Mouse (Mus musculus): ENCODE measurements around the gene Dusp27. TPM values are rescaled to one million over a fixed set of nuclear protein-coding genes. Genes with fewer than 3 reads are reported as not detected.

Dusp27 gene
- total and polyA plus RNA-seq, 2 experiments from 2014 or later, result 0.48 to 1.00 TPM

DNA sequence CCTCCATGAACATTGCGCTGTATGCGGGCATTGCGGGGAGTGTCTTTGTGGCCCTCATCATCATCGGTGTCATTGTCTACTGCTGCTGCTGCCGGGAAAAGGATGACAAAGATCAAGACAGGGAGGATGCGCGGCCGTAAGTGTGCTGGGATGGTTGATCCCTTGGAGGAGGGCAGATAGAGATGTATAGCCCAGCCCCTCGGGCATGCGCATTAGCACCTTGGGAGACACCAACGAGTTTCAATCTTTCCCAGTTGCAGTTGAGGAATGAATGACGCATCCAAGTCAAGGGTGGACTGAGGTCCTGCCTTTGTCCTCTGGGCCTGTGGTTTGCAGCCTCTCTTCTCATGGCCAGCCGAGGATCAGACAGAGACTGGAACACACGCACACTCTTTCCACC lies 36.9 kb upstream of the Dusp27 start:
- ATAC-seq, result no peak
- no peak overlapping the region for H3K27ac ChIP-seq (ENCODE audit: low read depth, low read length)
- no peak overlapping the region for H3K9ac ChIP-seq
- peaks cover 8% of the 10 kb centered on the region; the same call in 1 of the 2 replicates for H3K27me3 ChIP-seq (ENCODE audit: insufficient read depth, low read length)
- H3K4me2 ChIP-seq (ENCODE audit: low read depth), result no peak overlapping the region
- DNase-seq, result no peak
- WGBS, result 90% methylated on average over 14 of the region's 14 CpGs
- no peaks in the 10 kb centered on the region for H3K36me3 ChIP-seq (ENCODE audit: insufficient read depth)
- no peak for TF ChIP-seq CTCF (IDR thresholded peaks at IDR 0.05; ENCODE audit: low read depth)
- H3K9me3 ChIP-seq (ENCODE audit: low read length), result no peaks in the 10 kb centered on the region
- H3K4me1 ChIP-seq (ENCODE audit: insufficient read depth), result no peaks in the 10 kb centered on the region
- no peak overlapping the region for H3K4me3 ChIP-seq (ENCODE audit: low read depth, low read length)

DNA sequence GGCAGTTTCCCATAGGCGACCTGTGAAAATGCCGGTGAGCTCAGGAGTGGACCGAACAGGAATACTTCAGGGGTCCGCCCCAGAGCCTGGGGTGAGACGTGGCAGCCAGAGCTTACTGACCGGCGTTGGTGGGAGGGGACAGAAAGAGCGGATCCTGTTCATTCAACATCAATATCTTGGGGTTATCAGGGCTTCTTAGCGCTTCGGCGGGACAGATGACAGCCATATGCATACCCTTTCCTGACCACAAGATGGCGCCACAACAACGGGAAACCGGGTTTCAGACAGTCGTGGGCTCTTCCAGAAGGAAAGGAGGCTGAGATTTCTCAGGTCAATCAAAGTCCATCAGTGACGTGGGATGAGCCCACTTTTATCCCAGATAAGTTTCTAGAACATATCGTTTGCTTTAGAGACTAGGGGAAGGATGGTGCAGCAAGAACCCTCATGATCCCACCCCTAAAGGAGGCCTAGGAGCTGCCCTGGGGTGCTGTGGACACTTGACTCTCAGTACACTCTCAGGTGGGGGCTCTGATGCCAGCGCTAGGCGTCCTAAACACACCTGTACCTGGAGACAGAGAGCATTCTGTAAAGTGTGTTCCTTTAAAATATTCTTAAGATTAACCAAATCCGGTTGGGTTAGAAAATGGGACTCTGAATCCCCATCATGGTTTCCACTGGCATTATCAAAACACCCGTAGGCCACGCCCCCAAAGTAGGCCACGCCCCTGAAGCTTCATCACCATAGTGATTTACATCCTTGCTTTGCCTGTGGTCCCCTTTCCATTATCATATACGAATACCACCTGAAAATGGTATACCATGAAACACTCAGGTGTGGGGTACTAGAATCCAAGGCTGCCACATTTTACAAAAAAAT lies 33.1 kb upstream of the Dusp27 start:
- peak; percentile 90 for DNase-seq
- Histone ChIP-seq H3K9ac (peak overlapping the region; percentile 10; the same call in 1 of the 2 replicates), H3K27me3 (ENCODE audit: insufficient read depth, low read length) (peaks cover 13% of the 10 kb centered on the region; the same call in 1 of the 2 replicates), H3K9me3 (ENCODE audit: low read length) (no peaks in the 10 kb centered on the region), H3K4me1 (ENCODE audit: insufficient read depth) (no peaks in the 10 kb centered on the region), H3K4me3 (ENCODE audit: low read depth, low read length) (peak overlapping the region; percentile 17), H3K36me3 (ENCODE audit: insufficient read depth) (no peaks in the 10 kb centered on the region), H3K4me2 (ENCODE audit: low read depth) (peak overlapping the region; percentile 43), H3K27ac (ENCODE audit: low read depth, low read length) (no peak overlapping the region)
- WGBS, result 19% methylated on average over 24 of the region's 24 CpGs
- peak; percentile 97 for TF ChIP-seq CTCF (IDR thresholded peaks at IDR 0.05; ENCODE audit: low read depth)
- peak; percentile 83 for ATAC-seq

- Histone ChIP-seq H3K27ac (ENCODE audit: low read depth, low read length) (no peak overlapping the region), H3K4me2 (ENCODE audit: low read depth) (peak overlapping the region; percentile 43), H3K9ac (peak overlapping the region; percentile 10; the same call in 1 of the 2 replicates), H3K36me3 (ENCODE audit: insufficient read depth) (no peaks in the 10 kb centered on the region), H3K4me1 (ENCODE audit: insufficient read depth) (no peaks in the 10 kb centered on the region), H3K27me3 (ENCODE audit: insufficient read depth, low read length) (peaks cover 18% of the 10 kb centered on the region), H3K9me3 (ENCODE audit: low read length) (no peaks in the 10 kb centered on the region), H3K4me3 (ENCODE audit: low read depth, low read length) (peak overlapping the region; percentile 17; the same call in 1 of the 2 replicates)
- ATAC-seq (peak; percentile 3; the same call in 1 of the 2 replicates), DNase-seq (no peak)
- no peak for TF ChIP-seq CTCF (IDR thresholded peaks at IDR 0.05; ENCODE audit: low read depth)
- 48% methylated on average over 5 of the region's 5 CpGs for WGBS
Measured at GRCm38 (mm10) chr1:166160111-166160510, 32.4 kb upstream of the Dusp27 start.

DNA sequence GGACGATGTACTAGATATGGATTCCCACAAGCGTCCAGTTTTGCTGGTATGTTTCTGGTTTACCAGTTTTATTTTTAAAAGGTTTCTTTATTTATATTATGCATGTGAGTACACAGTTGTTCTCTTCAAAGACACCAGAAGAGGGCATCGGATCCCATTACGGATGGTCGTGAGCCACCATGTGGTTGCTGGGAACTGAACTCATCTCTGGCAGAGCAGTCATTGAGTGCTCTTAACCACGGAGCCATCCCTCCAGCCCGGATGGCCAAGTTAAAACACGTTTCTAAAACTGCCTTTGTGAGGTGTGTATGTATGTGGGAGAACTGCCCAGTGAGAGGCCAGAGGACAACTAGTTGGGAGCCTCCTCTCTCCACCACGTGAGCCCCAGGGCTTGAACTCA lies 30.9 kb upstream of the Dusp27 start:
- H3K27ac ChIP-seq (ENCODE audit: low read depth, low read length), result no peak overlapping the region
- no peaks in the 10 kb centered on the region for H3K4me1 ChIP-seq (ENCODE audit: insufficient read depth)
- WGBS, result 67% methylated on average over 9 of the region's 9 CpGs
- no peaks in the 10 kb centered on the region for H3K9me3 ChIP-seq (ENCODE audit: low read length)
- H3K36me3 ChIP-seq (ENCODE audit: insufficient read depth), result no peaks in the 10 kb centered on the region
- DNase-seq (no peak), ATAC-seq (no peak)
- TF ChIP-seq CTCF (IDR thresholded peaks at IDR 0.05; ENCODE audit: low read depth), result peak; percentile 34; the same call in 1 of the 2 replicates
- H3K9ac ChIP-seq, result no peak overlapping the region
- H3K4me2 ChIP-seq (ENCODE audit: low read depth), result no peak overlapping the region
- no peak overlapping the region for H3K4me3 ChIP-seq (ENCODE audit: low read depth, low read length)
- peaks cover 21% of the 10 kb centered on the region for H3K27me3 ChIP-seq (ENCODE audit: insufficient read depth, low read length)

DNA sequence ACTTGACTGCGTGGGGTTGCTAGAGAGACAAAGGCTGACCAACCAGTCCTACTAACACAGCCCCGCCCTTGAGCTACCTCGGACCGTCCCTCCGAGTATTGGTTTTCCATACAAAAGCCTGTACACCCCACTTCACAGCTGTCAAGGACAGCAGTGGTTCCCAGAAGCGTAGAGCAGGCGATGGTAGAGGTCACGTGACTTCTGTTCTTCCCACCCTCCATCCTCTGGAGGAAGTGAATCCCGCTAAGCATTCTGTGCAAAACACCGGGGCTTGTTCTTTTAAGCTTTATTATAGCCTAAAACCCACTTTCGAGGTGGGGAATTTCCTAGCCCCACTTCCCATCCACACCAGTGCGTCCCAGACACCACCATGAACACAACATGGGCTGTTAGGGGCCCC lies 30.0 kb upstream of the Dusp27 start:
- no peaks in the 10 kb centered on the region for H3K4me1 ChIP-seq (ENCODE audit: insufficient read depth)
- ATAC-seq (no peak), DNase-seq (no peak)
- TF ChIP-seq CTCF (IDR thresholded peaks at IDR 0.05; ENCODE audit: low read depth), result no peak
- no peak overlapping the region for H3K4me2 ChIP-seq (ENCODE audit: low read depth)
- H3K9me3 ChIP-seq (ENCODE audit: low read length), result no peaks in the 10 kb centered on the region
- H3K4me3 ChIP-seq (ENCODE audit: low read depth, low read length), result no peak overlapping the region
- no peaks in the 10 kb centered on the region for H3K36me3 ChIP-seq (ENCODE audit: insufficient read depth)
- H3K27ac ChIP-seq (ENCODE audit: low read depth, low read length), result no peak overlapping the region
- 84% methylated on average over 12 of the region's 12 CpGs for WGBS
- no peak overlapping the region for H3K9ac ChIP-seq
- H3K27me3 ChIP-seq (ENCODE audit: insufficient read depth, low read length), result peaks cover 21% of the 10 kb centered on the region

DNA sequence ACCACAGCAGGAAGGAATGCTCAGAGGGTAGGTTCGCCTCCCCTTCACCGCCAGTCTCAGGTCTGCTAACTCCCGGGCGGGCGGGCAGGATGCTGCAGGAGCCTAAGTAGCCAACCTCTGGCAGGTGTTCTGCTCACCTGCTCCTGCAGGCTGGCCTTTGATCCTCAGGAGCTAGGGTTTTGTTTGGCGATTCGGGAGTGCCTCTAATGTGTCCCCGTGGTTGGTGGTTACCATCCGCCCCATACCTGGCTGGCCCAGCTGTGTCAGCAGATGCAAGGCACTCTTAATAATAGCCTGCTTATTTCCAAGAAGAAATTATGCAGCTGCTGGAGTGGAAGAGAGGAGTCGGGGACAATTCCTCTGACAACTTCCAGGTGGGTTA lies 27.4 kb upstream of the Dusp27 start:
- no peak overlapping the region for H3K4me3 ChIP-seq (ENCODE audit: low read depth, low read length)
- H3K9ac ChIP-seq, result no peak overlapping the region
- ATAC-seq, result no peak
- no peak for TF ChIP-seq CTCF (IDR thresholded peaks at IDR 0.05; ENCODE audit: low read depth)
- H3K9me3 ChIP-seq (ENCODE audit: low read length), result no peaks in the 10 kb centered on the region
- H3K4me1 ChIP-seq (ENCODE audit: insufficient read depth), result no peaks in the 10 kb centered on the region
- H3K36me3 ChIP-seq (ENCODE audit: insufficient read depth), result no peaks in the 10 kb centered on the region
- no peak overlapping the region for H3K27ac ChIP-seq (ENCODE audit: low read depth, low read length)
- 66% methylated on average over 10 of the region's 10 CpGs for WGBS
- no peak overlapping the region for H3K4me2 ChIP-seq (ENCODE audit: low read depth)
- no peak for DNase-seq
- peaks cover 17% of the 10 kb centered on the region for H3K27me3 ChIP-seq (ENCODE audit: insufficient read depth, low read length)

Data from forebrain, postnatal 0 days (tissue).